Mouse (Mus musculus): ENCODE data around the gene Stx4a. TPM values are rescaled to one million over a fixed set of nuclear protein-coding genes. Genes with fewer than 3 reads are reported as not detected.
A peak's percentile ranks its signal among the peaks of the same experiment; 100 is the strongest.

The Stx4a gene
- polyA plus RNA-seq, 1 experiment from 2014 or later = 19.4 TPM

DNA sequence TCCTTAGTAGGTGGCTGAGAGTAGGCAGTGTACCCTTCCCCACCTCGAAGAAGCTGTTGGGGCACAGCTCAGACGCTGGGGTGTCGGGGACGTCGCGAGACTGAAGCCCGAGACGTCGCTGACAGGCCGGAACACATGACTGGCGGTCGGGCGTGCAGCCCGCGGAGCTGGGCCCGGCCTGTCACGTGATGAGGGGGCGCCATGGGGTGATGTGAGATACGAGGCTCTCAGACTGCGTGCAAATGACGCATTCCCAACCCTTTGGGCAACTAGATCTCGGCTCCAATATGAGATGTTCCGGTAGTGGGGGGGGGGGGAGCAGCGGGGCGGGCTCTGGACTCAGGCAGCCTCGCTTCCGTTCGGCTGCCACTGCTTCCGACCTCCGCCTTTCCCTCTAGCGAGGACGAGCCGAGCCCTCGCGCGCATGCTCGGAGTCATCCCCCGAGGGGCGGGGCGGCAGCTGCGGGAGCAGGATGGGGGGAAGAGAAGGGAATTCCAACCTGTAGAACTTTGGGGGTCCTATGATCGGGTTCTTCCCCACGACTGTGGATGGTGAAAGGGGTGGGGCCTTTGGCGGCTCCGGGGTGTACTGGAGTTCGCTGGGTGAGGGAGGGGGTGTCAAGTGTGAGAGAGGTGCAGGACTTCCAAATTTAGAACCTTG lies 17.4 kb downstream of the Stx4a start:
- WGBS = under 1% methylated on average over 45 of the region's 46 CpGs

DNA sequence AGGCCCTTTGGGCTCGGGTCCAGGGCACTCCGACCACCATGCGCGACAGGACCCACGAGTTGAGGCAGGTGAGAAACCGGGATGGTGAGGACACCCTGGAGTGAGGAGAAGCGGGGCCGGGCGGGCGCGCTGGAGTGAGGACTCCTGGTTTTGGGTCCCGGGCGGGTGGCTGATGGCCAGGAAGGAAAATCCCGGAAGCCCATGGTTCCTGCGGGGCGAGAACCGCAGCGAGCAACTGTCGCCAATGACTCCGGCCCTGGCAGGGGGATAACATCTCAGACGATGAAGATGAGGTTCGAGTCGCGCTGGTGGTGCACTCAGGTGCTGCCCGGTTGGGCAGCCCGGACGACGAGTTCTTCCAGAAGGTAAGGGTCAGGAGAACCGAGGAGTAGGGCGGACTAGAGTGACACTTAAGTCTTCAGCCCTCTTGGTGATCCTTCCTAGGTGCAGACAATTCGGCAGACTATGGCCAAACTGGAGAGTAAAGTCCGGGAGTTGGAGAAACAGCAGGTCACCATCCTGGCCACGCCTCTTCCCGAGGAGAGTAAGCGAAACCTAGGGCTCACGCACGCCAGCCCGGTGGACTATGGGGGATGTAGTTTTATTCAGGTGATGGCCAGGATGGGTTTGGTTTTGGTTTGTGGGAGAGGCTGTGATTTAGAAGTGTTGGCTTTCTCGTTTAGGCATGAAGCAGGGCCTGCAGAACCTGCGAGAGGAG lies 18.1 kb downstream of the Stx4a start:
- Histone ChIP-seq H3K9ac (ENCODE audit: low read depth, low read length) (peak overlapping the region; percentile 71), H3K4me1 (replicated peaks; ENCODE audit: control insufficient read depth, insufficient read depth, low read length) (peaks cover 10% of the 10 kb centered on the region), H3K4me2 (peak overlapping the region; percentile 87), H3K27ac (ENCODE audit: low read depth, low read length) (peak overlapping the region; percentile 83), H3K4me3 (ENCODE audit: low read depth, low read length) (peak overlapping the region; percentile 72), H3K9me3 (ENCODE audit: control insufficient read depth, low read length) (no peaks in the 10 kb centered on the region), H3K27me3 (replicated peaks; ENCODE audit: control insufficient read depth, insufficient read depth, low read length) (no peaks in the 10 kb centered on the region), H3K36me3 (ENCODE audit: control insufficient read depth, insufficient read depth, low read length) (peaks cover 22% of the 10 kb centered on the region)
- WGBS = under 1% methylated on average over 40 of the region's 40 CpGs
- peak; percentile 74 for DNase-seq (ENCODE audit: low spot score)
- peak; percentile 66 for ATAC-seq (replicated peaks; ENCODE audit: low FRiP score)

More for the DNA sequence above, 17.4 kb downstream of the Stx4a start:
- DNase-seq (ENCODE audit: low spot score) (peak; percentile 93), ATAC-seq (replicated peaks; ENCODE audit: low FRiP score) (peak; percentile 86)
- H3K36me3 ChIP-seq (ENCODE audit: control insufficient read depth, insufficient read depth, low read length) = peaks cover 18% of the 10 kb centered on the region
- H3K9me3 ChIP-seq (ENCODE audit: control insufficient read depth, low read length) = no peaks in the 10 kb centered on the region
- H3K9ac ChIP-seq (ENCODE audit: low read depth, low read length) = peak overlapping the region; percentile 71
- H3K4me3 ChIP-seq (ENCODE audit: low read depth, low read length) = peak overlapping the region; percentile 72
- peaks cover 10% of the 10 kb centered on the region for H3K4me1 ChIP-seq (replicated peaks; ENCODE audit: control insufficient read depth, insufficient read depth, low read length)
- peak overlapping the region; percentile 83 for H3K27ac ChIP-seq (ENCODE audit: low read depth, low read length)
- peak overlapping the region; percentile 87 for H3K4me2 ChIP-seq
- H3K27me3 ChIP-seq (replicated peaks; ENCODE audit: control insufficient read depth, insufficient read depth, low read length) = no peaks in the 10 kb centered on the region

DNA sequence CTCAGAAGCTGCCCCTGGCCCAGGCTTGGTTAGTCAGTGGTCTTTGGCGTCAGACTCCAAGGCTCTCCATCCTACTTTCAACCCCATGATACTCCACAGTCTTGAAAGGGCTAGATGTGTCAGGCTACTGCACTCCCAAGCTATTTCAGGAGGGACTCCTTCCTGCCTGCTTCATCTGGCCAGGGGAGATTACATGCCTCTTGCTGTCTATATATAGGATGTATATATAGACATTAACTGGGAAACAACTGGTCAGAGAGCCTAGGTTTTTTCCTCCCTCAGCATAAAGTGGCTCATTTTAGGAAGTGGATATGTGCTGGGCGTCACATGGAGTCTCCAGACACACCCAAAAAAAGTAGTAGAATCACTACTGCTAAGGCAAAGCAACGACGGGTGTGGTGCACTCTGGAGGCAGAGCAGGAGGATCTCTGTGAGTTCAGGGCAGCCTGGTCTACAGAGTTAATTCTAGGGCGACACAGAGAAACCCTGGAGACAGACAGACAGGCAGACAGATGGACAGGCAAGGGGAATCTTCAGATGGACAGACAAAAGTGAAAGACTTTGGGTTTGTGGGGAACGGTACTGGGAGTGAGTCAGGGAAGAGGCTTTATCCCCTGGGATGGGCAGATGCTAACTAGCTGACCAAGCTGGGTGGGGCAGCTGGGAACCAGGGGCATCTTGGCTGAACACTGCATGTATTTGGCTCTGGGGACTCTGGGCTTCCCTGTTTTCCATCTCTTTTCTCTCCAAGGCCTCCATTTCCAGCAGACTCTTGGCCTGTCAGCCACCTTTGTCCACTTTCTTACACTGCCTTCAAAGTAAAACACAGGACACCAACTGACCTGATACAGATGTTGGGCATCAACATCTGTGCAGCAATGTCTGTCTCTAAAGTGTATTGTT lies 26.1 kb downstream of the Stx4a start:
- Histone ChIP-seq H3K36me3 (ENCODE audit: control insufficient read depth, insufficient read depth, low read length) (peaks cover 8% of the 10 kb centered on the region; the same call in 1 of the 2 replicates), H3K4me3 (ENCODE audit: low read depth, low read length) (no peak overlapping the region), H3K9ac (ENCODE audit: low read depth, low read length) (peak overlapping the region; percentile 1; the same call in 1 of the 2 replicates), H3K9me3 (ENCODE audit: control insufficient read depth, low read length) (no peaks in the 10 kb centered on the region), H3K4me2 (no peak overlapping the region), H3K27ac (ENCODE audit: low read depth, low read length) (peak overlapping the region; percentile 26; the same call in 1 of the 2 replicates), H3K4me1 (replicated peaks; ENCODE audit: control insufficient read depth, insufficient read depth, low read length) (peaks cover 6% of the 10 kb centered on the region; the same call in 1 of the 2 replicates), H3K27me3 (replicated peaks; ENCODE audit: control insufficient read depth, insufficient read depth, low read length) (no peaks in the 10 kb centered on the region)
- DNase-seq (ENCODE audit: low spot score) = no peak
- 54% methylated on average over 6 of the region's 6 CpGs for WGBS
- peak; percentile 50; the same call in 1 of the 2 replicates for ATAC-seq (replicated peaks; ENCODE audit: low FRiP score)

DNA sequence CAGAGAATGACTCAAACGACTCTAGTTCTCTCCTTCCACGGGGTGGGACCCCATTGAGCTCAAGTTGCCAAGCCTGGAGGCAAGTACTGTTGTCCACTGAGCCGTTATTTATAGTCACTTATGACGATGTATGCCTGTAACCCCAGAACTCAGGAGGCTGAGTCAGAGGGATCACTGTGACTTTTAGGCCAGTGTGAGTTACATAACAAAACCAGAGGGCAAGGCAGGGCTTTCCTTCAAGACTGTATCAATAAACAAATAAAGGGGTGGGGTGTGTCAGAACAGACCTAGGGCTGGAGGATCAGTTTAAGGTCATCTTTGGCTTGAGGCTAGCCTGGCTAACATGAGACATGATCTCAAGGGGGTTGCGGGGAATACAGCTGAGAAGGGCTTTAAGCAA lies 26.8 kb downstream of the Stx4a start:
- no peaks in the 10 kb centered on the region for H3K27me3 ChIP-seq (replicated peaks; ENCODE audit: control insufficient read depth, insufficient read depth, low read length)
- H3K4me1 ChIP-seq (replicated peaks; ENCODE audit: control insufficient read depth, insufficient read depth, low read length) = peaks cover 6% of the 10 kb centered on the region; the same call in 1 of the 2 replicates
- no peak overlapping the region for H3K4me2 ChIP-seq
- no peak overlapping the region for H3K4me3 ChIP-seq (ENCODE audit: low read depth, low read length)
- H3K9me3 ChIP-seq (ENCODE audit: control insufficient read depth, low read length) = no peaks in the 10 kb centered on the region
- no peak overlapping the region for H3K9ac ChIP-seq (ENCODE audit: low read depth, low read length)
- ATAC-seq (replicated peaks; ENCODE audit: low FRiP score) = no peak
- H3K36me3 ChIP-seq (ENCODE audit: control insufficient read depth, insufficient read depth, low read length) = peaks cover 8% of the 10 kb centered on the region; the same call in 1 of the 2 replicates
- H3K27ac ChIP-seq (ENCODE audit: low read depth, low read length) = peak overlapping the region; percentile 26; the same call in 1 of the 2 replicates
- WGBS = 70% methylated on average over 5 of the region's 5 CpGs
- DNase-seq (ENCODE audit: low spot score) = no peak

DNA sequence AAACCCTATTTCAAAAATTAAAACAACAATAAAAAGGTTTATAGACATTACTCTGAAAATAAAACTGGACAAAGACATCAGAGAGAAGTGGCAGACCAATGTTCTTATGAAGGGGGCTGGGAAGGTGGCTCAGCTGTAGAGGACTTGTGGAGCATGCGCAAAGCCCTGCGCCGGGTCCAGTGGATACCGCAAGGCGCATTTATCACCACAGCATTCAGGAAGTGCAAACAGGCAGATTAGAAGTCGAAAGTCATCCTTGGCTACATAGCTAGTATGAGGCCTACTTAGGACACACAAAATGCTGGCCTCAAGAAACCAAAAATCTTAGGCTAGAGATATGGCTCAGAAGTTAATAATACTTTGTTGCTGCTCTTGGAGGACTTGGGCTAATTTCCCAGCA lies 34.2 kb downstream of the Stx4a start:
- H3K9me3 ChIP-seq (ENCODE audit: control insufficient read depth, low read length) = no peaks in the 10 kb centered on the region
- H3K4me3 ChIP-seq (ENCODE audit: low read depth, low read length) = no peak overlapping the region
- H3K36me3 ChIP-seq (ENCODE audit: control insufficient read depth, insufficient read depth, low read length) = no peaks in the 10 kb centered on the region
- ATAC-seq (replicated peaks; ENCODE audit: low FRiP score) = peak; percentile 73
- 0 out of 2 replicates have a peak, but pooled peaks cover 4% of the 10 kb centered on the region for H3K4me1 ChIP-seq (replicated peaks; ENCODE audit: control insufficient read depth, insufficient read depth, low read length)
- 52% methylated on average over 6 of the region's 6 CpGs for WGBS
- no peak overlapping the region for H3K4me2 ChIP-seq
- no peak overlapping the region for H3K27ac ChIP-seq (ENCODE audit: low read depth, low read length)
- DNase-seq (ENCODE audit: low spot score) = no peak
- H3K27me3 ChIP-seq (replicated peaks; ENCODE audit: control insufficient read depth, insufficient read depth, low read length) = no peaks in the 10 kb centered on the region
- no peak overlapping the region for H3K9ac ChIP-seq (ENCODE audit: low read depth, low read length)

DNA sequence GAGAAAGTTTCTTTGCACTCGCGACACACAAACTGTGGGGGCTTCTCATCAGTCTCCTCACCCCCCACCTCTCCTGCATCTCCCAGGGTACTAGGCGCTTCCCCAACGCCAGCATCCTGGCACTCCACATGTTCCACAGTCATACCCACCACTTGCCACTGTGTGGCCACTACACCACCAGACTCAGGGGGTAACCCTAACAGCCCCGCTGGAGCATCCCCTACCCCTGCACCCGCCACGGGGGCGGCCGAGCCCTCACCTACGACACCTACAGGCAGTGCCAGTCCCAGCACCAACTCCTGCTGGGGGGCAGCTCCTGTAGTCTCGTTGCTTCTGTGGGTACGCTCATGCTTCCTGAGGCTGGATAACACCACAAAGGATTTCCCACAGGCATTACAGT lies 42.3 kb downstream of the Stx4a start:
- peaks cover 27% of the 10 kb centered on the region for H3K36me3 ChIP-seq (ENCODE audit: control insufficient read depth, insufficient read depth, low read length)
- H3K27me3 ChIP-seq (replicated peaks; ENCODE audit: control insufficient read depth, insufficient read depth, low read length) = no peaks in the 10 kb centered on the region
- DNase-seq (ENCODE audit: low spot score) = no peak
- H3K9me3 ChIP-seq (ENCODE audit: control insufficient read depth, low read length) = no peaks in the 10 kb centered on the region
- 0 out of 2 replicates have a peak, but pooled peaks cover 2% of the 10 kb centered on the region for H3K4me1 ChIP-seq (replicated peaks; ENCODE audit: control insufficient read depth, insufficient read depth, low read length)
- WGBS = 92% methylated on average over 12 of the region's 12 CpGs
- H3K4me2 ChIP-seq = no peak overlapping the region
- ATAC-seq (replicated peaks; ENCODE audit: low FRiP score) = no peak
- no peak overlapping the region for H3K27ac ChIP-seq (ENCODE audit: low read depth, low read length)
- H3K9ac ChIP-seq (ENCODE audit: low read depth, low read length) = no peak overlapping the region
- H3K4me3 ChIP-seq (ENCODE audit: low read depth, low read length) = no peak overlapping the region

DNA sequence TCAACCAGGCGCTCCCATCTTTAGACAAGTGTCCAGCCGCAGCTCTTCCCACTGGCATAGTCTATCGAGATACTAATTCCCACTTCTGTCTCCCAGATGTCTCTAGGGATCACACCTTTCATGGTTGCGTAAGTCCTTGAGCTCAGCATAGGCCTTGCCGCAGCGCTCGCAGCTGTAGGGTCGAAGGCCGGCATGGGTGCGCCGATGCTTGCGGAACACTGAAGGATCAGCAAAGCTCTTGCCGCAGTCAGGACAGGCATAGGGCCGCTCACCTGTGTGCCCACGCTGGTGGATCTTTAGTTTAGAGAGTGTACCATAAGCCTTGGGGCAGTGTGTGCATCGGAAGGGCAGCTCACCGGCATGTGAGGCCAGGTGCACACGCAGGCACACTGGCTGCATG lies 43.5 kb downstream of the Stx4a start:
- H3K4me3 ChIP-seq (ENCODE audit: low read depth, low read length) = no peak overlapping the region
- 97% methylated on average over 18 of the region's 18 CpGs for WGBS
- H3K36me3 ChIP-seq (ENCODE audit: control insufficient read depth, insufficient read depth, low read length) = peaks cover 27% of the 10 kb centered on the region

DNA sequence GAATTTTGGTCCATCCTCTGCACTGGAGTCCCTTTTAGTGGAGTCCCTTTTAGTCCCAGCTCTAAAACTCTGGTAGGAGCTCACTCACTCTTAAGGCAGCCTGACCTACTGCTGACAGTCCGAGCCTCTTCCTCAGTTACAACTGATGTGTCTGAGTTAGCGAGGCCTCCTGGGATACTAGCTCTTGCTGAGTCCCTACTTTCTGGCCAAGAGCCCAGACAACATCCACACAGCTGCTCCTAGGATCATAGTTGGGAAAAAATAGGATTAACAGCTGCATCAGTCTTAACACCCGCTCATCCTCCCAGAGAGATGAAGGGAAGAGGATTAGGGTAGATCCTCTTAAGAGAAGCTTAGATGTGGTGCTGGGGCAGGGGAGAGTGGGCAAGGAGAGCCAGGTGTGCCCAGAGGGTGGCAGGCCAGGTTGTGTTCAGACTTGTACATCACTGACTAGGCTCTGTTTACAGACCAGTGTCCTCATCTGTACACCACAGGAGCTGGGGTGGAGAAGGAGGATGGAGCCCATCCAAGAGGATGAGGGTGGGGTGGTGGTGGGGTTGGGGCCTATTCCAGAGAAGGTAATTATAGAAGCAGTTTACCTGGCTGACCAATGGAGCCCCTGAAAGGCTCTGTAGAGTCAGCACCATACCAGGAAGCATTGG lies 45.2 kb downstream of the Stx4a start:
- Histone ChIP-seq H3K9ac (ENCODE audit: low read depth, low read length) (no peak overlapping the region), H3K9me3 (ENCODE audit: control insufficient read depth, low read length) (no peaks in the 10 kb centered on the region), H3K27ac (ENCODE audit: low read depth, low read length) (no peak overlapping the region), H3K4me1 (replicated peaks; ENCODE audit: control insufficient read depth, insufficient read depth, low read length) (peaks cover 10% of the 10 kb centered on the region), H3K36me3 (ENCODE audit: control insufficient read depth, insufficient read depth, low read length) (peaks cover 30% of the 10 kb centered on the region), H3K27me3 (replicated peaks; ENCODE audit: control insufficient read depth, insufficient read depth, low read length) (no peaks in the 10 kb centered on the region), H3K4me3 (ENCODE audit: low read depth, low read length) (no peak overlapping the region), H3K4me2 (no peak overlapping the region)
- ATAC-seq (replicated peaks; ENCODE audit: low FRiP score) (no peak), DNase-seq (ENCODE audit: low spot score) (no peak)
- WGBS = 87% methylated on average over 3 of the region's 3 CpGs

More for the DNA sequence above, 43.5 kb downstream of the Stx4a start:
- H3K9me3 ChIP-seq (ENCODE audit: control insufficient read depth, low read length) = no peaks in the 10 kb centered on the region
- no peaks in the 10 kb centered on the region for H3K27me3 ChIP-seq (replicated peaks; ENCODE audit: control insufficient read depth, insufficient read depth, low read length)
- DNase-seq (ENCODE audit: low spot score) = no peak
- no peak overlapping the region for H3K9ac ChIP-seq (ENCODE audit: low read depth, low read length)
- no peak for ATAC-seq (replicated peaks; ENCODE audit: low FRiP score)
- H3K27ac ChIP-seq (ENCODE audit: low read depth, low read length) = no peak overlapping the region
- H3K4me1 ChIP-seq (replicated peaks; ENCODE audit: control insufficient read depth, insufficient read depth, low read length) = peaks cover 2% of the 10 kb centered on the region; the same call in 1 of the 2 replicates
- no peak overlapping the region for H3K4me2 ChIP-seq

Data from liver, embryonic 11.5 days (tissue).